Mouse (Mus musculus): ENCODE measurements around the gene Glmn. TPM values are rescaled to one million over a fixed set of nuclear protein-coding genes. Genes with fewer than 3 reads are reported as not detected.

Gene Glmn
- polyA plus RNA-seq, 1 experiment, result 17.2 TPM

GRCm38 (mm10) chr5:107521386-107521785 lies 76.3 kb downstream of the Glmn start:
- no peak for DNase-seq (ENCODE audit: extremely low spot score in 1 of 2, low spot score in 1 of 2)

GRCm38 (mm10) chr5:107518602-107519001 lies 79.1 kb downstream of the Glmn start:
- no peak for DNase-seq (ENCODE audit: extremely low spot score in 1 of 2, low spot score in 1 of 2)

DNA sequence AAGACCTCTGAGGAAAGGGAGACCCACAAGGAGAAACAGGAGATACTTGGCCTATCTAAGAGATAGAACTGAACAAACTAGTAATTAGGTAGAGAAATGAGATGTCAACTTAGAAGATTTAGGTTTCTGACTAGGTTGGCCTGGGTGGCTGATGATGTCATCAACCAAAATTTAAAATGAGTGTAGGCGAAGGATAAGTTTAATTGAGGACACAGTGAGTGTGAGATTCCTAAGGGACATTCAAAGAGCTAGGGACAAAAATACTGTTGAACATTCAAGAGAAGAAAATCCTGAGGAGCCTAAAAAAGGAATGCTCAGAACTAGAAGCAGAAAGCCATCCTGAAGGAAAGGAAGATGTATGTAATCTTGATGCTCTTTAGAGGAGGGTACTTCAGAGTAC lies 81.6 kb downstream of the Glmn start:
- DNase-seq (ENCODE audit: extremely low spot score in 1 of 2, low spot score in 1 of 2), result peak in 1 of 2 experiments; percentile 67

DNA sequence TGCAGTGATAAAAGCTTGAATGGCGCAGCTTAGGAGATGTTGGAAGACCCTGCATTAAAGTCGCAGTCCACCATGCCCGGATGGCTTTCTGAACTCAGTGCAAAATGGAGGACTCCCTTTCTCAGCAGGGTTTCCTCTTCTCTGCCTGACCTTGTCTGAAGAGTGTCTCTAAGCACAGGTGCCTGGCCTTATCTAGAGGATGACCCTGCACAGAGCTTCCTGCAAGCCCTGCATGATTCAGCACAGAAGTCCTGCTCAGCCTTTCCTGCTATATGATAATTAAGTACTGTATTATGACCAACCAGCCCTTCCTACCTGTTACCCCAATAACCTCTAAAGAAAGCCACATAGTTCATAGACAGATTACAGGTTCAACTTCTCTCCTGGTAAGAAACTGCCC lies 82.2 kb downstream of the Glmn start:
- DNase-seq (ENCODE audit: extremely low spot score in 1 of 2, low spot score in 1 of 2), result no peak

- DNase-seq (ENCODE audit: extremely low spot score in 1 of 2, low spot score in 1 of 2), result peak in 1 of 2 experiments; percentile 65
These were observed 84.1 kb downstream of the Glmn start for GRCm38 (mm10) chr5:107513583-107513982.

GRCm38 (mm10) chr5:107511326-107511725 lies 86.4 kb downstream of the Glmn start:
- no peak for DNase-seq (ENCODE audit: extremely low spot score in 1 of 2, low spot score in 1 of 2)

- DNase-seq (ENCODE audit: extremely low spot score in 1 of 2, low spot score in 1 of 2), result no peak
These were observed 87.2 kb downstream of the Glmn start for GRCm38 (mm10) chr5:107510503-107510902.

GRCm38 (mm10) chr5:107507321-107507720 lies 90.4 kb downstream of the Glmn start, which contains the start of gene Gm42669:
Gene Gm42669 (plus strand): TSS chr5:107507621.
- no peak for DNase-seq (ENCODE audit: extremely low spot score in 1 of 2, low spot score in 1 of 2)

DNA sequence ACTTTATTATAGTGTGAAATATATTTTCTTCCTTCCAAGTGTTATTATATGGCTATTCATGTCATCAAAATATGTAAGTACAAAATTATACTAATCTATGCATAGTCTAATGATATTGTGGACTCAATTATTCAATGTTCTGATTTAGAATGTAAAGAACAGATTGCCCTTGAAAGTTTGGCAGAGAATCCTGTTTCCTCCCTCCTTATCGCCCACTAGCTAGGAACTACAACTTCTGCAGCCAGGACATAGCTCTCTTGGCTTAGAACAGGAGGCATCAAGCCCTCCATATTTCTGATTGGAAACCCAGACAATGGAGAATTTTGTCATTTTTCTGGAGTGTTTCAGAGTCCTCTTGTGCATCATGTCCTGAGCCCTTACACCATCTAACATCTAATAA lies 96.9 kb downstream of the Glmn start:
- no peak for DNase-seq (ENCODE audit: extremely low spot score in 1 of 2, low spot score in 1 of 2)

GRCm38 (mm10) chr5:107499891-107500535 lies 97.7 kb downstream of the Glmn start:
- no peak for DNase-seq (ENCODE audit: extremely low spot score in 1 of 2, low spot score in 1 of 2)

Other genes with a start within 250 kb of the Glmn start
- 72.8 and 77.9 TPM in 2 replicates for gene Ephx4, start 195.2 kb downstream of the Glmn start, polyA plus RNA-seq (2012; rRNA removed)
- 0.08 TPM in 1 of 2 replicates, not detected in the other for gene Lpcat2b, start 166.3 kb downstream of the Glmn start, polyA plus RNA-seq (2012; rRNA removed)
- 53.7 and 54.1 TPM in 2 replicates for gene Btbd8, start 159.9 kb downstream of the Glmn start, polyA plus RNA-seq (2012; rRNA removed)
- gene Gm42669, start 90.3 kb downstream of the Glmn start, polyA plus RNA-seq (2012; rRNA removed), result 0.80 and 0.94 TPM in 2 replicates
- gene 1700028K03Rik, start 63.2 kb downstream of the Glmn start, polyA plus RNA-seq (2012; rRNA removed), result 0.48 and 0.76 TPM in 2 replicates
- gene Rpap2, start 515 bp downstream of the Glmn start, polyA plus RNA-seq (2012; rRNA removed), result 13.3 and 16.0 TPM in 2 replicates
- 0.10 TPM in 1 of 2 replicates, not detected in the other for gene Gfi1, start 128.1 kb upstream of the Glmn start, polyA plus RNA-seq (2012; rRNA removed)
- gene Ube2d2b, start 232.2 kb upstream of the Glmn start, polyA plus RNA-seq (2012; rRNA removed), result not detected in 2 replicates

All from frontal cortex, adult 2 months (tissue).